Mouse (Mus musculus) liver, postnatal 0 days (tissue): ENCODE results near the gene Vegfc.

Source experiments
- CTCF ChIP-seq: sonication (generic); IDR thresholded peaks from 2 replicates; pipeline ENCODE4 v1.5.1; 2016; ENCODE audit warnings: antibody characterized with exemption, low read depth
- EP300 ChIP-seq: IDR thresholded peaks from 2 replicates; pipeline ENCODE4 v1.6.1; 2016; ENCODE audit warnings: antibody characterized with exemption, low read depth, mild to moderate bottlenecking

- TF ChIP-seq EP300 (no peak), CTCF (no peak)
These were observed 108.5 kb downstream of the Vegfc start for GRCm38 (mm10) chr8:54185927-54186326.
